ENCODE assay signal across 17 mouse cellular contexts in the genomic region with DNA sequence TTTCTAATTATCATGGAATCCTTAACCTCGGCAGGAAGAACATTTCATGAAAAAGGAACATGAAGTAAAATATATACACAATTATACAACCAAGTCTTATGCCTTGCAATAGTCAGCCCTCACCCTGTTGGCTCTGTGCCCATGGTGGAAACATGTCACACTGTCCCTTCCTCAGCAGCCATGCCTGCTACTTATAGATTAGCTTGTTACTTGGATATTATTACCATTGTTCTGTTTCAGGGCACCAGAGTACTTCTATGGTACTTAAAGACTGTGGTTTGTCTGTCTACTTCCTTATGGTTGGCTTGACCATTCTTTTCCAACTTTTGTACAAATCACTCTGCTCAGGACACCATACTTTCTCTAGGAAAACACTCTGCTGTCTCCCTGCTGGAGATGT. TPM values are rescaled to one million over a fixed set of nuclear protein-coding genes. Genes with fewer than 3 reads are reported as not detected.
"Had no signal": no experiment of that assay in that cellular context is flagged by ENCODE, and none has a peak within 500 bp of the region (broad histone marks: within the 10 kb centered on the region; RNA-seq: fewer than 3 reads in every experiment).

No protein-coding gene starts in this region.

RNA-seq across cellular contexts. Expression of a gene that starts 14.9 kb away (rescaled TPM):
- total RNA-seq: heart, postnatal 10 days; heart, postnatal 14 days; heart, postnatal 25 days; heart, postnatal 36 days; heart, postnatal 4 days; hematopoietic stem cell, adult 5-6 weeks; hindbrain, postnatal 0 days; layer of hippocampus, adult 18-20 months; layer of hippocampus, adult 2 months; layer of hippocampus, adult 8-10 months; layer of hippocampus, postnatal 10 days; layer of hippocampus, postnatal 14 days; layer of hippocampus, postnatal 25 days; layer of hippocampus, postnatal 36 days; left cerebral cortex, adult 18-20 months; left cerebral cortex, adult 2 months; left cerebral cortex, adult 8-10 months had no signal

RNA-seq across cellular contexts. Expression of a gene that starts 16.3 kb away (rescaled TPM):
- total RNA-seq: heart, postnatal 10 days; heart, postnatal 14 days; heart, postnatal 25 days; heart, postnatal 36 days; heart, postnatal 4 days; hematopoietic stem cell, adult 5-6 weeks; layer of hippocampus, adult 18-20 months; layer of hippocampus, adult 2 months; layer of hippocampus, adult 8-10 months; layer of hippocampus, postnatal 10 days; layer of hippocampus, postnatal 14 days; layer of hippocampus, postnatal 25 days; layer of hippocampus, postnatal 36 days; left cerebral cortex, adult 18-20 months; left cerebral cortex, adult 2 months; left cerebral cortex, adult 8-10 months had no signal

RNA-seq across cellular contexts. Expression of a gene that starts 39.9 kb away (rescaled TPM):
- total RNA-seq: heart, postnatal 10 days; heart, postnatal 25 days; heart, postnatal 36 days; heart, postnatal 4 days; hematopoietic stem cell, adult 5-6 weeks; hindbrain, postnatal 0 days; layer of hippocampus, adult 18-20 months; layer of hippocampus, adult 2 months; layer of hippocampus, adult 8-10 months; layer of hippocampus, postnatal 10 days; layer of hippocampus, postnatal 14 days; layer of hippocampus, postnatal 25 days; layer of hippocampus, postnatal 36 days; left cerebral cortex, adult 18-20 months; left cerebral cortex, adult 2 months; left cerebral cortex, adult 8-10 months had no signal

RNA-seq across cellular contexts. Expression of a gene that starts 45.9 kb away (rescaled TPM):
- total RNA-seq: heart, postnatal 4 days; hematopoietic stem cell, adult 5-6 weeks; hindbrain, postnatal 0 days; layer of hippocampus, adult 18-20 months; layer of hippocampus, adult 2 months; layer of hippocampus, adult 8-10 months; layer of hippocampus, postnatal 10 days; layer of hippocampus, postnatal 14 days; layer of hippocampus, postnatal 25 days; layer of hippocampus, postnatal 36 days; left cerebral cortex, adult 2 months had no signal
